ENCODE assay signal across 9 mouse cellular contexts in genomic region chr7:102337898-102338297, GRCm38 (mm10).
DNase-seq lines count a peak whose midpoint lies in the region; ATAC-seq and TF ChIP-seq lines count a peak whose summit lies in the region.
"Had no signal": no experiment of that assay in that cellular context is flagged by ENCODE, and none has a peak within 500 bp of the region (broad histone marks: within the 10 kb centered on the region; RNA-seq: fewer than 3 reads in every experiment).

No protein-coding gene starts in this region.

- no peak overlapping the region for H3K4me2 ChIP-seq in lung, embryonic 15.5 days
- no peak overlapping the region for H3K4me2 ChIP-seq in midbrain, embryonic 15.5 days
- H3K4me2 ChIP-seq: liver, embryonic 15.5 days had no signal

- no peak overlapping the region for H3K4me3 ChIP-seq in lung, embryonic 15.5 days
- H3K4me3 ChIP-seq in midbrain, embryonic 15.5 days = no peak overlapping the region
- H3K4me3 ChIP-seq in layer of hippocampus, adult 2 months = no peak overlapping the region
- H3K4me3 ChIP-seq: liver, embryonic 15.5 days had no signal

- TF ChIP-seq CTCF in layer of hippocampus, adult 2 months (conservative IDR thresholded peaks at IDR 0.05) = no peak

- no peaks in the 10 kb centered on the region for H3K27me3 ChIP-seq in lung, embryonic 15.5 days
- no peaks in the 10 kb centered on the region for H3K27me3 ChIP-seq in midbrain, embryonic 15.5 days (replicated peaks)
- H3K27me3 ChIP-seq: liver, embryonic 15.5 days had no signal

- intact Hi-C loops in heart, postnatal 36 days (cut with DNase I) = loop anchor here (5.0 kb wide), 1 partner anchor 36 kb away; no protein-coding TSS in a partner anchor

- peak; percentile 56 for DNase-seq in adrenal gland, adult 2 months
- DNase-seq in adrenal gland, adult 18-20 months (ENCODE audit: low spot score in 2 of 2) = no peak
- peak; percentile 56 to 60 for DNase-seq in heart, postnatal 36 days
- peak; percentile 46 to 62 for DNase-seq in thymus, postnatal 10 days (ENCODE audit: low spot score in 2 of 2)
- no peak for DNase-seq in layer of hippocampus, adult 2 months (ENCODE audit: low spot score in 2 of 2)

- no peak overlapping the region for H3K27ac ChIP-seq in lung, embryonic 15.5 days
- no peak overlapping the region for H3K27ac ChIP-seq in midbrain, embryonic 15.5 days
- H3K27ac ChIP-seq in layer of hippocampus, adult 2 months = no peak overlapping the region
- H3K27ac ChIP-seq: liver, embryonic 15.5 days had no signal

- WGBS in lung, embryonic 15.5 days = 10% methylated on average over 3 of the region's 3 CpGs
- WGBS in midbrain, embryonic 15.5 days = 78% methylated on average over 3 of the region's 3 CpGs

- no peaks in the 10 kb centered on the region for H3K9me3 ChIP-seq in lung, embryonic 15.5 days
- no peaks in the 10 kb centered on the region for H3K9me3 ChIP-seq in midbrain, embryonic 15.5 days
- H3K9me3 ChIP-seq: liver, embryonic 15.5 days had no signal

- peak; percentile 98 for ATAC-seq in CD4-positive, CD25-positive, alpha-beta regulatory T cell, adult 4 months
- ATAC-seq in lung, embryonic 15.5 days (ENCODE audit: borderline replicate concordance, extremely low read depth, low FRiP score, low TSS enrichment) = peak; percentile 70; the same call in 1 of the 2 replicates
- ATAC-seq in midbrain, embryonic 15.5 days (replicated peaks) = no peak

- H3K4me1 ChIP-seq in lung, embryonic 15.5 days = peaks cover 7% of the 10 kb centered on the region
- no peaks in the 10 kb centered on the region for H3K4me1 ChIP-seq in midbrain, embryonic 15.5 days
- H3K4me1 ChIP-seq: liver, embryonic 15.5 days had no signal

- H3K36me3 ChIP-seq in lung, embryonic 15.5 days = no peaks in the 10 kb centered on the region
- no peaks in the 10 kb centered on the region for H3K36me3 ChIP-seq in midbrain, embryonic 15.5 days (replicated peaks)
- H3K36me3 ChIP-seq: liver, embryonic 15.5 days had no signal

- H3K9ac ChIP-seq in lung, embryonic 15.5 days = no peak overlapping the region
- no peak overlapping the region for H3K9ac ChIP-seq in midbrain, embryonic 15.5 days
- H3K9ac ChIP-seq: liver, embryonic 15.5 days had no signal

Comparison
In these comparisons a context has a peak if more than half of its experiments do, and no peak if none do; other contexts are left out.
1. DNase-seq: peak in adrenal gland, adult 2 months (single experiment), heart, postnatal 36 days (2 of 2) and thymus, postnatal 10 days (2 of 2); none in adrenal gland, adult 18-20 months (0 of 2) and layer of hippocampus, adult 2 months (0 of 2).